Mouse (Mus musculus) gastrocnemius, postnatal 4 days (tissue): ENCODE results near the gene Cdk19. TPM values are rescaled to one million over a fixed set of nuclear protein-coding genes. Genes with fewer than 3 reads are reported as not detected.

ENCODE experiments used
- DNase-seq, 2 experiments: peaks; one replicate each; pipeline ENCODE4 v3.0.0; 2021 to 2022; ENCODE audit warnings: low spot score in 2 of 2, mixed read lengths in 2 of 2
- long read RNA-seq, 2 experiments: library from polyadenylated mRNA; stranded (forward); transcript quantifications; one replicate each; pipeline ENCODE4 v2.0.0; 2021
- total RNA-seq, 2 experiments: library from RNA; stranded (reverse); gene quantifications; 2 replicates each; pipeline ENCODE4 v1.2.3; 2021

The Cdk19 gene
- total RNA-seq = 10 to 100 TPM in 1 of 2 experiments, 1 to 10 TPM in 1; 8.7 to 10.3 TPM
- long read RNA-seq, experiment 1, partial matches to known transcripts = 0 of 1 reads
- long read RNA-seq, experiment 1, other reads (novel, unspliced or antisense) = 0 of 1 reads
- long read RNA-seq, experiment 2, full-length matches to known transcripts = 4 of 9 reads
- long read RNA-seq, experiment 2, partial matches to known transcripts = 1 of 9 reads
- long read RNA-seq, experiment 2, other reads (novel, unspliced or antisense) = 4 of 9 reads

DNA sequence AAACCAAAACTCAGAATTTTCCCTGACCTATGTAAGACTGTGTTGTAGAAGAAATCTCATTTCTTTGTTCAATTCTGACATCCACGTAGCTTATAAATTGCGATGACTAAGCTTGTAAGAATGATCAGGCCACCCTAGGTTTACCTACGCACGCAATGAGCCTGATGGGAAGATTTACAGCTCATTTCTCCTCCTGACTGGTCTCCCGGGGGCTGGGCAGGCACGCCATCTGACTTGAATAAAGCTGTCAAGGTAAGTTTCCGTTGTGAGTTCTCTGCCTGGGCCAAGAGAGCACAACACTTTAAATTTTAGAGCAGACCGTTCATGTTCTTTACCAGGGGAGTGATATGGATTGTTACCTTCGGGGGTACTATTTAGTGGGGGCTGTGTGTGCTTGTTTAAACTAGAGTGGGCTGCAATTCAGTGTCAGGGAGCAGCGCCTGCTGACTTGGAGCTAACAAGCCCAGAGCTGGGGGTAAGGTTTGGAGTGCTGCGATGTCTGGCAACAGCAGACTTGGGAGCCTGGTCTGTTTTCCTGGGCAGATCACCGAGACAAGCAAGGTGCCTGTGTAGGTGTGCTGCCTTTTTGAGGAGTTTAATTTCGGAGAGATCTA, at the start of gene Cdk19:
Cdk19 (plus strand) TSS at position 214 of the 614 bp plus-strand sequence.
- no peak for DNase-seq

DNA sequence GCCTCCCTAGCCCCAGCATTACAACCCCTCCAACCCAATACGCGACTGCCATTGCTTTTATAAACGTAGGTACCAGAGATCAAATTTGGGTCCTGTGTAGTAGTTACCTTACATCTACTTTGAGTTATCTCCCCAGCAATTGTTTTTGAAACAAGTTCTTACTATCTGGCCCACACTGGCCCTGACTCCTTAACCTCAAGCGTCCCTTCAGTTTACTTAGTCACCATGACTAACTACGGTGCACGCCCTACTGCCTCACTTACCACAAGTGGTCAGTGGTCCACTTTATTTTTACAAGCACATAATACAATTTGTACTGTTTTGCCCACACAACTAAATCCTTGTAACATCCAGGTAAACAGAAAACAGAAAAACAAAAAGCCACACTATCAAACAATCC, 46.7 kb upstream of the Cdk19 start:
- DNase-seq = no peak

DNA sequence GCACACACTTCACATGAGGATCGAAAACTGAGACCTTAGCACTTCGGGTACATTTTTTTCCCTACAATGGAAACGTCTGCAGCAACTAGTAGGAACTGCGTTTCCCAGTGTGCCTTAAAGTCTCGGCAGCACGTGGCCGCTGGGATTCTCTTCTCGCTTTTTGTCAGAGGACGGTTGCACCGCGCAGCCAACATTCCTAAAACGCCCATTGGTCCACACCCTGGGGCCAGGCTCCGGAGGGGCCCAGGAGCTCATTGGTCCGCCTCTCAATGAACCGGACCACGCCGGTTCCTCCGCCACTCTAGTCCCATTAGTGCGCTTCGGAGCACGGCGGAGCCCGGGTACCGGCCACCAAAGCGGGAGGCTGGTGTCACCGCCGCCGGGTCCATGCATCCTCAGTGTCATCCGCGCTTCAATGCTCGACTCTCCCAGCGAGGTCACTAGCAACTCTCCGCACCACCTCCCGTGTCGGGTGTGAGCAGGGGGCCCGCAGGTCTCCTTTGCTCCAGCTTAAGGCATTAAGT, 38.7 kb upstream of the Cdk19 start:
- DNase-seq = peak; percentile 65 to 88

DNA sequence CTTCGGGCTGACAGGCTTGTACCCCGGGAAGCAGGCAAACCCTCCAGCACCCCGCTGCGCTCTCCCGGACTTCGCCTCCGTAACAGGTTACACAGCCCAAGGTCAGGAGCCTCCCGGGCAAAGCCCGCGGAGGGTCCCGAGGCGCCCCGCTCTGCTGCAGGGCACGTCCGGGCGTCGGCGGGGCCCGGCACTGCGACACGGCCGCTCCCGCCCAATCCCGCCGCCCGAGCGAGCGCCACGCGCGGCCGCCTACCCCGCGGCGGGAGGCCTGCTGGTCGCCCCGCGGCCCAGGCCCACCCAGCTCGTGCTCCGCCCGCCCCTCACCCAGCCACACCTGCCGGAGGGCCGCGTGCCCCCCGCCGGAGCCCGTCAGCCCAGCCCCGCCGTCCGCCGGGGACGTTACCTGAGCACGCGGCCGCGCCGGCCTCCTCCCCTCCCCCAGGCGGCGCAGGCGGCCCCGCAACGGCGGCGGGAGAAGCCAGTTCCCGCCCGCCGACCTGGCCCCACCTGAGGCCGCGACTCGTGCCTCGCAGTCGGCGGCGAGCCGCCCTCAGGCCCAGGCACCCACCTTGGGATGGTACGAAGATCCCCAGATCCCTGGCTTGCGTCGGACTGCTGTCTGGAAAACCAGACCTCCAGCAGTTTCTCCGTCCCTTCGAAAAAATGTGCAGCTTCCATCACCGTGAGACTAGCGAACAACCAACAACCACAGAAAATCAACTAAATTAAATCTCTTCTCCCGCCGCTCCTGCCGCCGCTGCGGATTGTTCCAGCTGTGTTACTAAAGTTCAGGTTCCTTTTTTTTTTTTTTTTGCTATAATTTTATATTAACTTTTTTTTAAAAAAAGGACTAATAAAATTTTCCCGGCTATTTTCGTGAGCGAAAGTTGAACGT, 37.9 kb upstream of the Cdk19 start:
- peak in 1 of 2 experiments; percentile 44 for DNase-seq

DNA sequence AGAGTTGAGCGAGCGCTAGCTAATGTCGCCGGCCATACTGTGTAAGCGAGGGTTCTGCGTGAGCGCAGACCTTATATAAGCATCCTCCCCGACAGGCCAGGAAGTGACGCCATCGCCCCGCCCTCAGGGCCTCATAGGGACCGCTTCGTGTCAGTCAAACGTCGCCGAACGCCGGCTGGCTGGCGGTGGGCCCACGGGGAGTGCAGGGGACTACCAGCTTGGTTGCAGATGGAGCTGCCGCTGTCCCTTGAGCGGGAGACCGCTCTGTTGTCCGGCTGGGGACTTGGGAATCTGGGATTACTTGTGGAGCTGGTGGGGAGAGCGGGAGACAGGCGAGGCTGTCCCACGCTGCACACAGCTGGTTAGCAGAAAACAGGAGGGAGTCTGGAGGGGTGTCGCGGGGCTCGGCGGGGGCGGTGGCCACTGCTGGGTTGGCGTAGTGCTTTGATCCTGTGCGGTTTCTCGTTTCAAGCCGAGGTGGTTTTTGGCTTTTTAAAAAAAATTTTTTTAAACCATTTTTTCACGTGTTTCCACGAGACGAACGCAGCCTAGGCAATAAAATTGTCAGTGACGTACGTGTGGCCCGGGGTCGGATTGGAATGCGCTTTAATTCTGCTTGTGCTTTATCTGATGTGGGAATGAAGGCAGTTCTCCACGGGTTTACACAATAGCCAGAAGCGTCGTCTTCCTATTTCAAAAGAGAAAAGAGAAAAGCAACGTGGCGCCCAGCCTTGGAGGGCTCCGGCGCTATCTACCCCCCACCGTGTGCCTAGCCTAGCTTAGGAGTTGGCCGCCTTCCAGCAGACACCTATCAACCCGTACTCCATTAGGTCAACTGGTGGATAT, 37.0 kb upstream of the Cdk19 start, which contains the start of gene Amd1:
Amd1 (minus strand) TSS at position 47 of the 846 bp plus-strand sequence.
- DNase-seq = peak; percentile 100

DNA sequence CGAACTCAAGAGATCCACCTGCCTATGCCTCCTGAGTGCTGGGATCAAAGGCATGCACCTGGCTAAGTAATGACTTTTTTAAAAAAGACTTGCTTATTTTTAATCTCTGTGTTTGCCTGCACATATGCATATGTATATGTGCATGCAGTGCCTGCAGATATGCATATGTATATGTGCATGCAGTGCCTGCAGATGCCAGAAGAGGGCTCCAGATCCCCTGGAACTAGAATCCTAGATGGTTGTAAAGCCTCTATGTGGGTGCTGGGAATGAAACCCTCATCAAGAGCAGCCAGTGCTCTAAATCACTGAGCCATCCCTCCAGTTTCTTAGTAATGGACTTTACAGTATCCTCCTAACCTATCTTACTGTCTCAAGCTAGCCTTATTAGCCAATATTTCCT, 33.4 kb upstream of the Cdk19 start:
- DNase-seq = no peak

DNA sequence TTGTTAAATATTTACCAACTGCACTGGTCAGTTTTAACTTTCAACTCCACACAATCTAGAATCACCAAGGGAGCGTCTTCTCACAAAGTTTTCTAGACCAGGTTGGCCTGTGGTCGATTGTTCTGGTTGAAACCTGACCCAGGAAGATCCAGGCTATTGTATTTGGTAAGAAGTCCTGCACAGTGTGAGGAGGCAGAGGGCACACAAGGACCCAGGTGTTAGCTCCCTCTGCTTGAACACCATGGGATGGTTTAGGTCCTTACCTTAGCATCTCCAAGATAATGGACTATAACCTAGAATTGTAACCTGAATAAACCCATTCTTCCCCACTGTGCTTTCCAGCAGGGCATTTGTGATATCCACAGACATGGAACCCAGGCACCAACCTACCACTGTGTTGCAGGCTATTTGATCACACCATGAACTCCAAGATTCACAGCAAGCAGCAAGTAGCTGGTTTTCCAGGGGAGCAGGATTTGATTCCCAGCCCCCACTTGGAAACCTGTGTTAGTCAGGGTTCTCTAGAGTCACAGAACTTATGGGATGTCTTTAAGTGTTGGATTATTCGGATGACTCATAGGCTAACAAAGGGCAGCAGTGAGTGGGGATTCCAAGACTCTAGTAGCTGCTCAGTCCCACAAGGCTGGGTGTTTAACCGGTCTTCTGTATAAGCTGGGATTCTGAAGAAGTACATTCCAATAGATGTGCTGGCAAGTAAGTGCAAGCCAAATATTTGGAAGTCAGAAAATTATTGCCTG, 31.4 kb upstream of the Cdk19 start:
- DNase-seq = no peak

DNA sequence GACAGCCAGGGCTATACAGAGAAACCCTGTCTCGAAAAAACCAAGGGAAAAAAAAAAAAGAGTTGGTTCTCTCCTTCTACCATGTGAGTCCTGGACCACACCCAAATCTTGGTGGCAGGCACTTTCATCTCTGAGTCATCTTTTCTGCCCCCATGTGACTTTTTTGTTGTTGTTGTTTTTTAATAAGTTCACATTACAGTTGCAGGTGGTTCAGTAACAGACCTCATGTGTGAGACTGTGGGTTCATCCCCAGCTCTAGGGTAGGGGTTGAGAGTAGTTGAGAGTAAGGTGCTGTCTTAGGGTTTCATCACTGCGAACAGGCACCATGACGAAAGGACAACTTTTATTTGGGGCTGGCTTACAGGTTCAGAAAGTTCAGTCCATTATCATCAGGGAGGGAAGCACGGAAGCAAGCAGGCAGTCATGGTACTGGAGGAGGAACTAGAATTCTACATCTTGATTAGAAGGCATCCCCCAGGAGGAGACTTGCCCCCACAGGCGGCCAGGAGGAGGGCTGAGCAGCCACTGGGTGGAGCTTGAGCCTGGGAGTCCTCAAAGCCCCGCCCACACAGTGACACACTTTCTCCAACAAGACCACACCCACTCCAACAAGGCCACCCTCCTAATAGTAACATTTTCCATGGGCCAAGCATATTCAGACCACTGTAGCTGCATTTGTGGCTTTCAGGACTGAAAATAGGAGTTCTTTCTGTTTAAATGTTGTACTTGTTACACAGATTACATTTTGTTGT, 29.3 kb upstream of the Cdk19 start:
- peak in 1 of 2 experiments; percentile 15 for DNase-seq

DNA sequence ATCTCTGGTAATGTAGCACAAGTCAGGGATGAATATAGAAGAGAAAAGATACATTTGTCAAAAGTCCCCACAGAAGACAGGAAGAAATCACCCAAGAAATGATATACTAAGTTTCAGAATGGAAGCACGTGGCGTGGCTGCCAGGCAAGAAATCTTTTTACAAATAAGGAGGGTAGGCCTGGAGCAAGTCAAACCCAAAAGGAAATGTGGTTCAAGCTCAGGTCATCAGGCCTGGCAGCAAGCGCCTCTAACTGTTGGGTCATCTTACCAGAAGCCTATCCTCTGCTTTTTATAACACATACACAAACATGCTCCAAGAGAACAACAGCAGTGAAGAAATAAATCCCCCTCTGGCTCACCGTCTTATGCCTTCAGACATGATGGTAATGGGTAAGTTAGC, 26.6 kb upstream of the Cdk19 start:
- DNase-seq = no peak

DNA sequence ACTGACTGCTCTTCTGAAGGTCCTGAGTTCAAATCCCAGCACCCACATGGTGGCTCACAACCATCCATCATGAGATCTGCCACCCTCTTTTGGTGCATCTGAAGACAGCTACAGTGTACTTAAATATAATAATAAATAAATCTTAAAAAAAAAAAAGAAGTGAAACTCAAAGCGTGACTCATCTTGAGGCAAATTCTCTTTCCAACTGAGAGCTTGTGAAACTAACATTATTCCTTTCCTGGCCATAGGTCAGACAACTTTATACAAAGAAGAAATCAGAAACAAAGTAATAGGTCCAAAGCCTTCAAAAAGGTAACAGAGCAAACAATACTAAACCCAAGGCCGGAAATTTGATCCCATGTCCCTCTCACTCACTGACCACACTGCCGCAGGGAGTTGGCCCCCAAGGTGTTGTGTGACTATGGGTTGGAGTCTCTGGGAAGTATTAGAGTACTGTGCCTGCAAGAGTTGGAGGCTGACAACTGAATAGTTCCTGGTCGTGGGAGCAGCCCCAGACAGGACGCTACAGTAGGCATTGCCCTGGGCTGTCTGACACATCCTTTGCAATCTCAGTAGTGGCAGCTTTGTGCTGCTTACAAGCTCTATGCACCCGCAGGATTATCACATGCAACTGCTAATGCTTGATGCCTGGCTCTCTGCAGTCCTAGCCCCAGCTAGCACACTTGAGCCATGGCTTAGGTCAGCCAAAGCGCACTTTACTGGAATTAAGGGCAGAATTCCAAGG, 22.4 kb upstream of the Cdk19 start:
- DNase-seq = no peak

DNA sequence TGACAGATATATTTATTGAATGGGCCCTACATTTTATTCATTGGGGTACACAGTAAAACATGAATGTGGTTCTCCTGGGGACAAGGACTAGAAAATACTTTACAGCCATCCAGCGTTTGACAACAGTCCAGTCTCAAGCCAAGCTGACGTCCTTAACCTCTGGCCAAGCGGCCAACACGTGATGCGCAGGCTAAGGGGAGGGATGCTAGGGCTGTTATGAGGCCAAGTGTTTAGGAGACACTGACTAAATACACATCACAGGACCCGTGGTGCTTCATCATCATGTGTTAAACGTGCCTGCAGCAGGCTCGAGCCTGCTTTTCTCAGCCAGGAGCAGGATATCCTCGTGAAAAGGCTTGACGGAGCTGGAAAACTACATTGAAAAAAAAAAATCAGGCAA, 19.1 kb upstream of the Cdk19 start:
- DNase-seq = no peak

DNA sequence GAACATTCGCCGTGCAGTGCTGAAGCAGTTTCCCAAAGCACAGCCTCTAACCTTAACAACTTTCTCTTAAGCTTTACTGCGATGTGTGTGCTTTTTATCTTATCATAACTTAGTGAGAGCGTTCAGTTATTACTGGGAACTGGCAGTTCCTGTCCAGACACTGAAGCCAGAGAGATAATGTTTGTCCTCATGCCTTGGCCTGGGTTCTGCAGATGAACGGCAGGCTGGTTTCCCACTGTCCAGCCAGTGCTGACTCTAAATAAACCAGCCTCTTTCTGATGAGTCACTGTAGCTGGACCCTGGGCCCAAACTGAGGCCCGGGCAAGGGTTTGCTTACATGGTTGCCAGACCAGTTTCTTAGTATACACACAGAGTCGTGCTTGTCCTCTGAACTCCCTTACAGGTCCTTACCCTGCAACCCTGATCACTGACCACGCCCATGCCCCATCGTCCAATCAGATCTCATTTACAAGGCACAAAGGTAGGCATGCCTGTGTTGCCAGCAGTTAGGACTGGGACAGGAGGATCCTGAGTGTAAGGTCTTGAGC, 11.3 kb upstream of the Cdk19 start:
- no peak for DNase-seq

DNA sequence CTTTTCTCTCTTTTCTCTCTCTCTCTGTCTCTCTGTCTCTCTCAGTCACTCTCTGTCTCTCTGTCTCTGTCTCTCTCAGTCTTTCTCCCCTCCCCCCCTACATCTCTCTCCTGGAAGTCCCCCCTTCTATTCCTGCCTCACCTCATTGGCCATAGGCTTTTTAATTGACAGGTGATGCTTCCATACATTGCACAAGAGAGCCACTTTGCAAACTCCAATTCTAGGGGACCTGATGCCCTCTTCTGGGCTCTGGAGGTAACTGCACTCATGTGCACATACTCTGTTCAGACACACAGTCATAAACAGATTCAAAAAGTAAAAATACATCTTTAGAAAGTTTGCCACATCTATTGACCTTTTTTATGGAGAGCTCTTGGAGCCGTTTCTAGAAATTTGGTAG, 9.1 kb upstream of the Cdk19 start:
- DNase-seq = no peak

DNA sequence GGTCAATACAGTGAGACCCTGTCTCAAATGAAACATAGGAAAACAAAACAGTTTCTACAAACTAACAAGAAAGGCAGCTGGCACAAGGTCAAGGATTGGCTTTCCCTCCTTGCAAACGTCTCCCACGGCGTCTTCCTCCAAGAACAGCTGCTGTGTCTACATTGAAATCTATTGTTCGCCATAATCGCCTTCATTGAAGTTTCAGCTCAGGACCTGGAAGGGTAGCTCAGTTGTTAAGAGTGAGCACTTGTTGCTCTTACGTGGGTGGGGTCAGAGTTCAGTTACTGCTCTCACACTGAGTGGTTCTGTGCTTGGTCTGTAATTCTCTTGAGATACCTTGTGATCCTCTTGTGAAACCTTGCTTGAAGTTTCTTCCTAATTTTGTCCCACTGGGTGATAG, 6.5 kb upstream of the Cdk19 start:
- no peak for DNase-seq

DNA sequence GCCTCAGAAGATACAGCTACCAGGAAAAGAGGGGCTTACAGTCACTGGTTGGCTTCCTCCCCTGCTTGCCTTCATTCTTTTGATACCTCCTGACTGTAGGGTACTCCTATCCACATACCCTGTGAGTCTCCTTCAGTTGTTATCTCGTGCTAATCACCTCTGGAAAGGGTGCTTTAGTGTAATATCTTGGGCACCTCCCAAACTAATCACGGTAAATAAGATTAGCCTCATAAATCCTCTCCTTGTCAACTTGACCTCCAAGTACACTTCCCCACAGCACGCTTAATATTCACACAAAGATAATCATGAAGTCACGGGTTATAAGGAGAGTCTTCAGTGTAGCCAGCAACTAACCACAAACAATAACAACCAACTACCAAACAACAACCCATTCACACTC, 2.7 kb downstream of the Cdk19 start:
- DNase-seq = no peak

DNA sequence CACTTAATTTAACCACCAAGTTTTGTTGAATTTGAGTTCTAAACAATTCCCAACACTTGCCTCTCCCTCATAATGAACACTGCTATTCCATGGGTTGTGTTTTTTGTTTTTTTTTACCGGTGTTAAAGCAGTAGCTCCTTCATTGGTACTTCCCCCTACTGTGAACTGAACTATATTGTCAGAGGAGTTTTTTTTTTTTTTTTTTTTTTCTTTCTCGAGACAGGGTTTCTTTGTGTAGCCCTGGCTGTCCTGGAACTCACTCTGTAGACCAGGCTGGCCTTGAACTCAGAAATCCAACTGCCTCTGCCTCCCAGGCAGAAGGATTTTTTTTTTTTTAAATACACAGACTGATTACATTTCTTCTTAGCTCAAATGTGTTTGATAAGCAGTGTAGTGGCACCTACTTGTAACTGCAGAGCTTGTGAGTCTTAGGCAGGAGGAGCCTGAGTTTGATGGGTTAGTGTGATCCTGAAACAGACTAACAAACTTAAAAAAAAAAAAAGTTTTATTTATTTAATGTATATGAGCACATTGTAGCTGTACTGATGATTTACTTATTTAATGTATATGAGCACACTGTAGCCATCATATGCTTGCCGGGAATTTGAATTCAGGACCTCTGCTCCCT, 7.5 kb downstream of the Cdk19 start:
- no peak for DNase-seq

DNA sequence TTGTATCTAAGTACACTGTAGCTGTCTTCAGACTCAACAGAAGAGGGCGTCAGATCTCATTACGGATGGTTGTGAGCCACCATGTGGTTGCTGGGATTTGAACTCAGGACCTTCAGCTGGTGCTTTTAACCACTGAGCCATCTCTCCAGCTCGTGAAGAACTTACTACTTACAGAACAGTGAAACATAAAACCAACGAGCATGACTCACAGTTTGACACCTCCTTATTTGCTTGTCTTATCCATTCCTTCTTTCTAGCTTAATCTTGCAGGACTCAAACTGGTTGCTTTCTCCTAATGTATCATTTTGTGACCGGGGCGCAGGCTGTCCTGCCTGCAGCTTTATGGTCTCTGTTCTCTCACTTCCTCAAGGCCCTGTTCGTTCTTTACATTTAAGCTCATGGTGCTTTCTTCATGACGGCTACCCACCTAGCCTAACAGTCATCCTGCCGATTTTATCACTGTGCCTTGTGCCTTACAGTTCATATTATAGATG, 8.1 kb downstream of the Cdk19 start:
- no peak for DNase-seq
